Mouse (Mus musculus) activated CD4-positive, CD25-positive, alpha-beta regulatory T cell, adult 9 weeks (primary cell): ENCODE data around the gene Olfr1258. TPM values are rescaled to one million over a fixed set of nuclear protein-coding genes. Genes with fewer than 3 reads are reported as not detected.

Experiments used
- polyA plus RNA-seq: library from polyadenylated mRNA; unstranded; fragments of 100-300 nt; shearing (Covaris generic); gene quantifications from one replicate; pipeline ENCODE4 v1.2.1, GENCODE M21; 2017

Olfr1258 gene
- polyA plus RNA-seq, result not detected

GRCm38 (mm10) chr2:89927009-89927408, at the start of gene Olfr1258:
TSS of gene Olfr1258 (plus strand) at chr2:89927309.

GRCm38 (mm10) chr2:89878137-89878536, 49.0 kb upstream of the Olfr1258 start, which contains the start of gene Olfr1257:
TSS of gene Olfr1257 (plus strand) at chr2:89878437.

GRCm38 (mm10) chr2:89948564-89948963, 21.5 kb downstream of the Olfr1258 start, which contains the start of gene Olfr1259:
TSS of gene Olfr1259 (minus strand) at chr2:89948664.

GRCm38 (mm10) chr2:89974184-89974583, 47.1 kb downstream of the Olfr1258 start, which contains the start of gene Olfr1260:
TSS of gene Olfr1260 (plus strand) at chr2:89974340.

Other genes with a start within 250 kb of the Olfr1258 start
- not detected for gene Olfr1252, start 202.3 kb upstream of the Olfr1258 start, polyA plus RNA-seq
- not detected for gene Olfr1253, start 170.2 kb upstream of the Olfr1258 start, polyA plus RNA-seq
- not detected for gene Olfr1254, start 133.7 kb upstream of the Olfr1258 start, polyA plus RNA-seq
- not detected for gene Olfr1255, start 115.3 kb upstream of the Olfr1258 start, polyA plus RNA-seq
- not detected for gene Olfr1256, start 85.8 kb upstream of the Olfr1258 start, polyA plus RNA-seq
- not detected for gene Olfr48, start 79.1 kb upstream of the Olfr1258 start, polyA plus RNA-seq
- not detected for gene Olfr1257, start 48.9 kb upstream of the Olfr1258 start, polyA plus RNA-seq
- gene Olfr1259, start 21.4 kb downstream of the Olfr1258 start, polyA plus RNA-seq, result not detected
- gene Olfr1260, start 47.0 kb downstream of the Olfr1258 start, polyA plus RNA-seq, result not detected
- not detected for gene Olfr1261, start 63.9 kb downstream of the Olfr1258 start, polyA plus RNA-seq
- not detected for gene Olfr1262, start 72.8 kb downstream of the Olfr1258 start, polyA plus RNA-seq
- 0.09 TPM for gene Olfr1263, start 84.8 kb downstream of the Olfr1258 start, polyA plus RNA-seq
- not detected for gene Olfr1264, start 98.3 kb downstream of the Olfr1258 start, polyA plus RNA-seq
- gene Olfr1265, start 108.0 kb downstream of the Olfr1258 start, polyA plus RNA-seq, result not detected
- not detected for gene Olfr140, start 136.3 kb downstream of the Olfr1258 start, polyA plus RNA-seq
- gene Olfr1269, start 194.1 kb downstream of the Olfr1258 start, polyA plus RNA-seq, result not detected
- gene Olfr32, start 215.0 kb downstream of the Olfr1258 start, polyA plus RNA-seq, result not detected
- gene Olfr1270, start 225.8 kb downstream of the Olfr1258 start, polyA plus RNA-seq, result not detected